Mouse (Mus musculus) heart, embryonic 10.5 days (tissue): ENCODE data around the gene Lrguk. TPM values are rescaled to one million over a fixed set of nuclear protein-coding genes. Genes with fewer than 3 reads are reported as not detected.

Experiments
- DNase-seq: peaks from one replicate; pipeline ENCODE4 v3.0.0-alpha.2; 2017; ENCODE audit warnings: low spot score
- H3K27ac ChIP-seq: fragments of 300-500 bp; sonication (generic); 2 replicates; pipeline ENCODE4 v1.5.1; 2016; ENCODE audit warnings: mild to moderate bottlenecking
- H3K27me3 ChIP-seq: fragments of 300-500 bp; sonication (generic); 2 replicates; pipeline ENCODE4 v1.6.1; 2016; ENCODE audit warnings: mild to moderate bottlenecking; ENCODE audit not compliant: poor library complexity, insufficient read depth, severe bottlenecking
- H3K36me3 ChIP-seq: fragments of 300-500 bp; sonication (generic); 2 replicates; pipeline ENCODE4 v1.6.1; 2016; ENCODE audit warnings: mild to moderate bottlenecking, moderate library complexity
- H3K4me1 ChIP-seq: fragments of 300-500 bp; sonication (generic); 2 replicates; pipeline ENCODE4 v1.6.1; 2016; ENCODE audit warnings: mild to moderate bottlenecking
- H3K4me3 ChIP-seq: fragments of 300-500 bp; sonication (generic); 2 replicates; pipeline ENCODE4 v1.5.1; 2016; ENCODE audit warnings: mild to moderate bottlenecking, moderate library complexity
- H3K9me3 ChIP-seq: fragments of 300-500 bp; sonication (generic); 2 replicates; pipeline ENCODE4 v1.6.1; 2016; ENCODE audit warnings: mild to moderate bottlenecking, moderate library complexity
- whole genome bisulfite sequencing: fragments of 180-500 bp; shearing (Covaris S2); methylation state at CpG from one replicate; pipeline ENCODE4 v1.1.7; 2016; 5-methylcytosine and 5-hydroxymethylcytosine counted together
- polyA plus RNA-seq: library from polyadenylated mRNA; unstranded; fragments of >200 nt; fragmentation: Nextera tagmentation; extraction: Ambion mirVana; gene quantifications from 2 replicates; pipeline ENCODE4 v1.2.1, GENCODE M21; 2016

Lrguk gene
- polyA plus RNA-seq, 1 experiment from 2014 or later, result 0.88 TPM

- Histone ChIP-seq H3K4me3 (no peak overlapping the region), H3K27ac (no peak overlapping the region), H3K27me3 (no peaks in the 10 kb centered on the region), H3K36me3 (no peaks in the 10 kb centered on the region), H3K4me1 (0 out of 2 replicates have a peak, but pooled peaks cover 4% of the 10 kb centered on the region), H3K9me3 (no peaks in the 10 kb centered on the region)
- DNase-seq, result no peak
- 91% methylated on average over 7 of the region's 7 CpGs for WGBS
These were observed 87.7 kb downstream of the Lrguk start for GRCm38 (mm10) chr6:34116838-34117478.

DNA sequence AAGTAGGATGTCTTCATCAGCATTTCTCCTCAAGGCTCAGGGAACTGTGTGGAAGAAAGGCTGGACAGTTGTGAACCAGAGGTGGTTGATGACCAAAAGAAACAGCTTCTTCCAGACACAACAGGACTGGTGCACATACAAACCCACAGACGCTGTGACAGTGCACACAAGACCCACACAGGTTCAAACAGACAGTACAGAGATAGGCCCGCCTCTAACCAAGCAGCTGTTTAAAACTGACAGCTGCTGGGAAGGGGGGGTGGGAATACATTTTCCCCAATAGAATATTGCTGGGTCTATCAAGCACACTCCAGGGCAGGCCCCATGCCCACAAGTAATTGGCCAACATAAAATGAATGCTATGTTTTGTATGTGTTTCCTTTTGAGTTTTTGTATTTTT, 95.2 kb downstream of the Lrguk start:
- 75% methylated on average over 2 of the region's 2 CpGs for WGBS

DNA sequence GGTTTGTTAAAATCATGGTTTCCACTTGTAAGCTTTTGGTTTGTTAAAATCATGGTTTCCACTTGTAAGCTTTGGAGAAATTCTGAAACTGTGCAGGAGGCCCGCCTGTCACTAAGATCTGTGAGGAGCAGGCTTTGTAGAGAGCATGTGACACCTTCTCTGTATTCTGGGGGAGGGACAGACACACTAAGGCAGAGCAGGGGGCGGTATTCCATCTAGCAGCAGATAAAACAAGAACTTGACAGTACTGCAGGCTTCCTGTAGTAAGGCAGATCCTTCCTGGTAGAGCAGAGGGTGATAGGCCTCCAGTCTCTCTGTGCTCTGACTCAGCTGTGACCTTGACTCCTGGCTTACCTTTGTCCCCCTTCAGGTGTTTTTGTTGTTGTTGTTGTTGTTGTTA, 100.0 kb downstream of the Lrguk start:
- DNase-seq, result no peak
- Histone ChIP-seq H3K27me3 (no peaks in the 10 kb centered on the region), H3K27ac (no peak overlapping the region), H3K4me3 (no peak overlapping the region), H3K9me3 (no peaks in the 10 kb centered on the region), H3K4me1 (0 out of 2 replicates have a peak, but pooled peaks cover 4% of the 10 kb centered on the region), H3K36me3 (no peaks in the 10 kb centered on the region)
- WGBS, result 35% methylated on average over 2 of the region's 2 CpGs

More for the DNA sequence above, 95.2 kb downstream of the Lrguk start:
- no peaks in the 10 kb centered on the region for H3K9me3 ChIP-seq
- 0 out of 2 replicates have a peak, but pooled peaks cover 3% of the 10 kb centered on the region for H3K4me1 ChIP-seq
- no peaks in the 10 kb centered on the region for H3K27me3 ChIP-seq
- no peak for DNase-seq
- no peak overlapping the region for H3K4me3 ChIP-seq
- H3K27ac ChIP-seq, result no peak overlapping the region
- no peaks in the 10 kb centered on the region for H3K36me3 ChIP-seq

DNA sequence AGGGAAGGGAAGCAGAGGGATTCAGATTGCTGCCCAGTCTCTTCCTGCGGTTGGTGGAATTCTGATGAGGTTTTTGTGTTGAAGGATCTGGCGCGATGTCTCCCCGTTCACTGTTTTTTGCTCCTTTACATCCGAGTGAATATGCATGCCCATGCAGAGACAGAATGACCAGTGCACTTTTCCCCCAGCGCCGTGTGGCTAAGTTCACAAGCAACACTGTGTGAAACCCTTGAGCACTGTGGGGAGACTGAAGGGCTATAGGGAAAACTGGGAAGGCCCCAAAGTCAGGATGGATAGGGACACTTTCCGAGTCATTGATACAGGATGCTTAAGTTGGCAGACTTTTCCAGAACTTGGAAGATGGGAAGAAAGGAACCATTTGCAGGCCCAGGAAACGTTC, 103.1 kb downstream of the Lrguk start:
- 81% methylated on average over 9 of the region's 9 CpGs for WGBS

GRCm38 (mm10) chr6:34138366-34138765, 109.1 kb downstream of the Lrguk start:
- Histone ChIP-seq H3K4me1 (no peaks in the 10 kb centered on the region), H3K4me3 (no peak overlapping the region), H3K27me3 (no peaks in the 10 kb centered on the region), H3K27ac (no peak overlapping the region), H3K9me3 (no peaks in the 10 kb centered on the region), H3K36me3 (no peaks in the 10 kb centered on the region)
- 87% methylated on average over 3 of the region's 3 CpGs for WGBS
- no peak for DNase-seq

More for the DNA sequence above, 103.1 kb downstream of the Lrguk start:
- H3K27ac ChIP-seq, result no peak overlapping the region
- no peaks in the 10 kb centered on the region for H3K27me3 ChIP-seq
- H3K4me3 ChIP-seq, result no peak overlapping the region
- 0 out of 2 replicates have a peak, but pooled peaks cover 4% of the 10 kb centered on the region for H3K4me1 ChIP-seq
- H3K36me3 ChIP-seq, result no peaks in the 10 kb centered on the region
- no peak for DNase-seq
- no peaks in the 10 kb centered on the region for H3K9me3 ChIP-seq

DNA sequence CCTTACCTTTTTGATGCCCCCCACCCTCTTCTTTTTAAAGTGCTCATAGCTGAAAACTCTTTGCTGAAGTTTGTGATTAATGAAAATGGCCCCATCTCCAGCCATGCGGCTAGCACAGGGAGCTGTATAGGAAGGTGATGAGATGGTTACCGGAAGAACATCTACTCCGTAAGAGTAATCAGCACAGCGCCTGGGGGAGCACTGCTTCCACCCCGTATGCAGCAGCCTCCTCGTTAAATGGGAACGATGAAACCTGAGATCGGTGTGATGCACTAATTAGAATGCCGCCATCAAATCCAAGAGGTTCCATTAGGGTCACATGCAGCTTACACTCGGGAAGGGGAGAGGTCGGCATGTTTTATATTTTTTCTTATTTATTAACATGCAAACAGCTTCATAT, 113.7 kb downstream of the Lrguk start:
- Histone ChIP-seq H3K4me3 (no peak overlapping the region), H3K27ac (no peak overlapping the region), H3K36me3 (no peaks in the 10 kb centered on the region), H3K27me3 (no peaks in the 10 kb centered on the region), H3K4me1 (no peaks in the 10 kb centered on the region), H3K9me3 (peaks cover 7% of the 10 kb centered on the region; the same call in 1 of the 2 replicates)
- 73% methylated on average over 11 of the region's 11 CpGs for WGBS
- DNase-seq, result no peak

DNA sequence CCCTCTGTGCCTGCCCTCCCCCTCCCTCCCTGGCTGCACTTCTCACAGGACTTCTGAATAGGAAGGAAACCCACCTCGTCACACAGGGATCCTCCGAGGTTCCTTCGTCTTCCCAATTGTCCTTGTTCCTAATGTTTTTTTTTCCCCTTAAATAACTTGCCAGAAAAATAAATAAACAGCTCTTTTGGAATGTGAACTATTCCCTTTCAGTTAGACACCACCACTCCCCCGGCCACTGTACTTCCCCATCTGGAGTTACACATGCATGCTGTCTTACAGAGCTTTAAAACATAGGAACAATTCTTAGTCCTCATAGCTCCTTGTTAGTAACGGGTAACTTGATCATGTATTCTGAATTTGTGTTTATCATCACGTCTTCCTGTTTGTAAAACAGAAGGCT, 116.8 kb downstream of the Lrguk start:
- DNase-seq, result no peak
- Histone ChIP-seq H3K27me3 (no peaks in the 10 kb centered on the region), H3K27ac (no peak overlapping the region), H3K4me1 (no peaks in the 10 kb centered on the region), H3K9me3 (peaks cover 7% of the 10 kb centered on the region; the same call in 1 of the 2 replicates), H3K4me3 (no peak overlapping the region), H3K36me3 (no peaks in the 10 kb centered on the region)
- WGBS, result 53% methylated on average over 6 of the region's 6 CpGs

- WGBS, result 83% methylated on average over 3 of the region's 3 CpGs
- H3K4me1 ChIP-seq, result 0 out of 2 replicates have a peak, but pooled peaks cover 2% of the 10 kb centered on the region
- peaks cover 7% of the 10 kb centered on the region; the same call in 1 of the 2 replicates for H3K9me3 ChIP-seq
- H3K4me3 ChIP-seq, result no peak overlapping the region
- no peaks in the 10 kb centered on the region for H3K27me3 ChIP-seq
- DNase-seq, result no peak
- no peaks in the 10 kb centered on the region for H3K36me3 ChIP-seq
- H3K27ac ChIP-seq, result no peak overlapping the region
These were observed 118.8 kb downstream of the Lrguk start for GRCm38 (mm10) chr6:34148021-34148420.

DNA sequence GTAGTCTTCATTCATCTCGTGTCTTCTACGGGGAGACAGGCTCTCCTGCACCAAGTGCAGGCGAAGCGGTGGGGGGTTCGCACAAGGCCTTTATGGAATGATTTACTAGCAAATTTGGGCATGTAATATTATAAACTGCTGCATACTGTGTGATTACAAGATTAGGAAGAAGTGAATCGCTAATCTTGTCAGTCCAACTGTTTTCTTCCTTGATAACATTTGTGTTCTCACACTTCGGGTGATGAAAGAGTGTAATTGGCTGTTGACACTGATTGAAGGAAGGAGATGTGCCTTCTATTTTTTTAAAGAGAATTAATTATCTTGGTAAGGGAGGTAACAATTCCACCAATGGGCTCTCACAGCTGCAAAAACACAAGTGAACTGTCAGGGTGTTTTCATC, 119.4 kb downstream of the Lrguk start:
- Histone ChIP-seq H3K27me3 (no peaks in the 10 kb centered on the region), H3K9me3 (peaks cover 7% of the 10 kb centered on the region; the same call in 1 of the 2 replicates), H3K27ac (no peak overlapping the region), H3K36me3 (no peaks in the 10 kb centered on the region), H3K4me3 (no peak overlapping the region), H3K4me1 (0 out of 2 replicates have a peak, but pooled peaks cover 4% of the 10 kb centered on the region)
- 63% methylated on average over 7 of the region's 7 CpGs for WGBS
- DNase-seq, result no peak

DNA sequence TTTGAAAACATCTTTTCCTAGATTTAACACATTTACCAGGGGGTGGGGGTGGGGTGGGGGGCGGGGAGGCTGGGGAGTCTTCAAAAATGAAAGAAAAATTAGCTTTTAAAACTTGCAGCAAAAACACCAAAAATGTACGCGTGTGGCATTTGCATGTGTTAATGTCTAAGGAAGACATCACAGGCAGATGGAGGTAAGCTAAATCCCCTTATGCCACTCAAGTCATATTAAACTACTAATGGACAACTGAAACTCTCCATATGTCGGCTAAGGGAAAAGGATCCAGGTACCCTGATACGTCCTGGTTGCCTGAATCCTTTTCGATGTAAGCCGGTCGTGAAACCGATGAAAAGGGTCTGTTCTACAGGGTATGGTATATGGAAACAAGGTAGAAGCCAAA, 119.8 kb downstream of the Lrguk start:
- WGBS, result 81% methylated on average over 9 of the region's 9 CpGs
- DNase-seq, result no peak
- Histone ChIP-seq H3K4me1 (peaks cover 6% of the 10 kb centered on the region), H3K36me3 (no peaks in the 10 kb centered on the region), H3K27ac (no peak overlapping the region), H3K27me3 (no peaks in the 10 kb centered on the region), H3K9me3 (peaks cover 7% of the 10 kb centered on the region; the same call in 1 of the 2 replicates), H3K4me3 (no peak overlapping the region)

- WGBS, result 83% methylated on average over 1 of the region's 1 CpGs
- H3K27me3 ChIP-seq, result no peaks in the 10 kb centered on the region
- no peaks in the 10 kb centered on the region for H3K36me3 ChIP-seq
- H3K9me3 ChIP-seq, result peaks cover 7% of the 10 kb centered on the region; the same call in 1 of the 2 replicates
- H3K4me1 ChIP-seq, result peaks cover 14% of the 10 kb centered on the region
- no peak overlapping the region for H3K4me3 ChIP-seq
- no peak overlapping the region for H3K27ac ChIP-seq
- no peak for DNase-seq
These were observed 120.6 kb downstream of the Lrguk start for GRCm38 (mm10) chr6:34149821-34150220.

DNA sequence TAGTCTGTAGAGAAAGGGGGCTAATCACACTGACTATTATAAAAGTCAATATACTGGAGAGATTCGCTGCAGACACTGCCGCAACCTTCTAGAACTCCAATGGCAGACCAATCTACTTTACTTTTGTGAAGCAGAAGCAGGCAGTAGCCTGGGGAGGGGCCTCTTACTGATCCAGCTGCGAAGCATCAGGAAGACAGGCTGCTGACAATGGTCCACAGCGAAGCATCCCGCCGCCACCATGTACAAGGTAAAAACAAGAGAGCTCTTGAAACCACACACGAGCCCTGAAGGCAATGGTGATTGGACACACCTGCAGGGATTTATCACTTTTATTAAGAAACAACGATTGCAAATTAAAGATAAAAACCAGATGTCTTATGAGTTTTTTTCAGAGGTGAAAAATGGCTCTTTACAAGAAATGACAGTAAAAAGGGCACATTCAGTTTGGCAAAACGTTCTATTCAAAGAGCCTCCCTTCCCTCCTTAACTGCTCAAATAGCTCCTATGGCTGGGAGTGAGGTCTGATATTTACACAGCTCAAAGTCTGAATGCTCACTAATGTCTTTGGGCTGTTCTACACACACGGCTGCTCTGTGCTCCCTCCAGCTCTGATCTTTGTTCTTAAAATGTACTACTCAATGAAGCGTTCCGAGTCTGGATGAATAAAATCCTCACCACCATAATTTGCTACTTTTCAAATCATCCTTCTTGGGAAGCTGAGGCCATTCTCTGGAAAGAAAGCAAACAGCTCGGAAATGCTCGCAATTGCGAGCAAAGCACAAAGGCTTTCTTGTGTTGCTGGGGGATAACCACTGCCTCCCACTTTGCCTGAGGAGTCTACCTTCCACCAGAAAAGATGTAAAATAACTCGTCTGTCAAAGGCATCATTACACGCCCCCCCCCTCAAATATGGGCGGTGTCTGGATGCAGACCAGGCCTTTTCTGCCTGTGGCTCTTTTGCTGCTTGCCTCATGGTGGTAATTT, 124.1 kb downstream of the Lrguk start:
- peaks cover 38% of the 10 kb centered on the region for H3K4me1 ChIP-seq
- WGBS, result 75% methylated on average over 18 of the region's 18 CpGs
- no peak for DNase-seq
- no peaks in the 10 kb centered on the region for H3K27me3 ChIP-seq
- H3K27ac ChIP-seq, result no peak overlapping the region
- no peaks in the 10 kb centered on the region for H3K9me3 ChIP-seq
- H3K36me3 ChIP-seq, result peaks cover 19% of the 10 kb centered on the region
- no peak overlapping the region for H3K4me3 ChIP-seq

DNA sequence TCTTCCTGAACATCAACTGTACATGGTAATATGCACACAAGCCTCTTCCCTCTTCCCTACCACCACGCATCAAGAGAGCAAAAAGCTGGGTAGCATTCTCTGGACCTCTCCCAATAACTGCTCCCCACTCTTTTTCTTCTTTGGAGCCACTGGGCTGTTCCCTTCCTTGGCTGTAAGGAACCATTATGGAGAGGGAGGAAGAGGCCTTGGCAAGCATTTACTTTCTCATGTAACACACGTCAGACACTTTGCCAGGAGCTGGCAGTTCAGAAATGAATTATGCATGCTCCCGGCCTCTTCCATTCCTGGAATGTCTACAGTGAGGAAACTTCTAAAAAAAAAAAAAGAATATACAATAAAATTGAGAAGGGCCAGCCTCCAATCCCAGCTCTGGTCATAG, 125.0 kb downstream of the Lrguk start:
- H3K4me1 ChIP-seq, result peaks cover 38% of the 10 kb centered on the region
- H3K27ac ChIP-seq, result no peak overlapping the region
- H3K27me3 ChIP-seq, result no peaks in the 10 kb centered on the region
- WGBS, result 61% methylated on average over 3 of the region's 3 CpGs
- H3K4me3 ChIP-seq, result no peak overlapping the region
- DNase-seq, result no peak
- H3K36me3 ChIP-seq, result peaks cover 28% of the 10 kb centered on the region
- no peaks in the 10 kb centered on the region for H3K9me3 ChIP-seq
